Mouse (Mus musculus) cerebellum, postnatal 25 days (tissue): ENCODE measurements at regions not wholly inside any gene's neighbourhood (a gene's known extent, or its start where the extent isn't known, plus 50 kb on each side); places are given as distances from the start of the nearest gene placed in this dataset.

Source experiments
- DNase-seq, 2 experiments: peaks; one replicate each; pipeline ENCODE4 v3.0.0; 2021; ENCODE audit warnings: mixed read lengths in 2 of 2

DNA sequence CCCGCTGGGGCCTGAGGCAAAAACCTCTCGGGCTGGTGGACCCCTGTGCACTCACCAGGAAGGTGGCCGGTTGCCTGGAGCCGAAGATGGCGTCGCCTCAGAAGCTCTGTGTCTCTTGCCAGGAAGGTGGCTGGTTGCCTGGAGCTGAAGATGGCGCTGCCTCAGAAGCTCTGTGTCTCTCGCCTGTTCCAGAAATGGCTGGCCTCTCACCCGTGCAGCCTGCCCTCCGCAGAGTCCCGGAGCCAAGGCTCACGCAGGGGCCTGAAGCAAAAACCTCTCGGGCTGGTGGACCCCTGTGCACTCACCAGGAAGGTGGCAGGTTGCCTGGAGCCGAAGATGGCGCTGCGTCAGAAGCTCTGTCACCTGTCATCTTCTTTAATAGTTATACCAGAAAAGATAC, 408.4 kb upstream of the Zfp804a start:
- peak; percentile 74 to 75 for DNase-seq
